Mouse (Mus musculus) olfactory bulb, adult 2 months (tissue): ENCODE data around the gene Tnfrsf4. TPM values are rescaled to one million over a fixed set of nuclear protein-coding genes. Genes with fewer than 3 reads are reported as not detected.

Source experiments
- H3K27ac ChIP-seq: fragments of 200-500 bp; 2 replicates; pipeline ENCODE4 v1.5.1; 2012; ENCODE audit warnings: low read depth, low read length; ENCODE audit not compliant: insufficient read depth
- H3K4me1 ChIP-seq: fragments of 200-500 bp; 2 replicates; pipeline ENCODE4 v1.6.1; 2012; ENCODE audit warnings: low read length; ENCODE audit not compliant: control insufficient read depth, insufficient read depth
- H3K4me3 ChIP-seq: fragments of 200-500 bp; 2 replicates; pipeline ENCODE4 v1.5.1; 2012; ENCODE audit warnings: mild to moderate bottlenecking, low read depth, low read length, moderate library complexity; ENCODE audit not compliant: insufficient read depth
- CTCF ChIP-seq: fragments of 200-500 bp; IDR thresholded peaks from 2 replicates; pipeline ENCODE4 v1.5.1; 2012; ENCODE audit warnings: low read depth, mild to moderate bottlenecking, low read length, moderate library complexity; ENCODE audit not compliant: insufficient read depth
- POLR2A ChIP-seq: fragments of 200-500 bp; IDR thresholded peaks from 2 replicates; pipeline ENCODE4 v1.6.1; 2012; ENCODE audit warnings: mild to moderate bottlenecking, low read depth, low read length, moderate library complexity; ENCODE audit not compliant: insufficient read depth
- WGBS: fragments of 180-500 bp; shearing (Covaris S2); methylation state at CpG from one replicate; pipeline ENCODE4 v1.1.7; 2018; 5-methylcytosine and 5-hydroxymethylcytosine counted together
- polyA plus RNA-seq: library from polyadenylated mRNA; stranded (reverse); fragments of >200 nt; gene quantifications from 2 replicates; pipeline ENCODE4 v1.2.4, GENCODE M21; 2012; ENCODE audit warnings: low replicate concordance; ENCODE audit not compliant: missing spikeins, insufficient read depth, insufficient read length

Tnfrsf4 gene
- polyA plus RNA-seq, 1 experiment: not detected

GRCm38 (mm10) chr4:156055173-156055572 lies 41.5 kb downstream of the Tnfrsf4 start:
- 89% methylated on average over 5 of the region's 5 CpGs for WGBS
- Histone ChIP-seq H3K27ac (no peak overlapping the region), H3K4me3 (no peak overlapping the region), H3K4me1 (no peaks in the 10 kb centered on the region)
- TF ChIP-seq POLR2A (no peak), CTCF (no peak)

- no peak overlapping the region for H3K4me3 ChIP-seq
- no peaks in the 10 kb centered on the region for H3K4me1 ChIP-seq
- no peak for TF ChIP-seq CTCF
- no peak for TF ChIP-seq POLR2A
- WGBS: 69% methylated on average over 10 of the region's 10 CpGs
- no peak overlapping the region for H3K27ac ChIP-seq
These were observed 44.1 kb downstream of the Tnfrsf4 start for GRCm38 (mm10) chr4:156057702-156058101.

- H3K4me3 ChIP-seq: no peak overlapping the region
- WGBS: 83% methylated on average over 9 of the region's 9 CpGs
- no peaks in the 10 kb centered on the region; the same call in 1 of the 2 replicates for H3K4me1 ChIP-seq
- no peak overlapping the region for H3K27ac ChIP-seq
- TF ChIP-seq POLR2A (no peak), CTCF (no peak)
These were observed 45.2 kb downstream of the Tnfrsf4 start for GRCm38 (mm10) chr4:156058826-156059225.

GRCm38 (mm10) chr4:156059261-156059660 lies 45.6 kb downstream of the Tnfrsf4 start, which contains the start of gene Ttll10:
Gene Ttll10, minus strand, starts transcription at chr4:156059414.
- TF ChIP-seq CTCF (no peak), POLR2A (no peak)
- 64% methylated on average over 5 of the region's 5 CpGs for WGBS
- Histone ChIP-seq H3K4me3 (no peak within 1 kb of the TSS), H3K4me1 (no peaks in the 10 kb centered on the region; the same call in 1 of the 2 replicates), H3K27ac (no peak within 1 kb of the TSS)

- TF ChIP-seq POLR2A (no peak), CTCF (no peak)
- 54% methylated on average over 10 of the region's 10 CpGs for WGBS
- Histone ChIP-seq H3K4me3 (no peak overlapping the region), H3K4me1 (no peaks in the 10 kb centered on the region; the same call in 1 of the 2 replicates), H3K27ac (no peak overlapping the region)
These were observed 46.1 kb downstream of the Tnfrsf4 start for GRCm38 (mm10) chr4:156059713-156060112.

- Histone ChIP-seq H3K4me3 (no peak overlapping the region), H3K27ac (no peak overlapping the region), H3K4me1 (no peaks in the 10 kb centered on the region; the same call in 1 of the 2 replicates)
- no peak for TF ChIP-seq POLR2A
- no peak for TF ChIP-seq CTCF
- 25% methylated on average over 4 of the region's 4 CpGs for WGBS
These were observed 50.3 kb downstream of the Tnfrsf4 start for GRCm38 (mm10) chr4:156063861-156064509.

GRCm38 (mm10) chr4:156064510-156064897 lies 50.9 kb downstream of the Tnfrsf4 start:
- WGBS: 82% methylated on average over 9 of the region's 9 CpGs
- H3K4me1 ChIP-seq: no peaks in the 10 kb centered on the region; the same call in 1 of the 2 replicates
- TF ChIP-seq POLR2A: no peak
- no peak for TF ChIP-seq CTCF
- H3K4me3 ChIP-seq: no peak overlapping the region
- H3K27ac ChIP-seq: no peak overlapping the region

GRCm38 (mm10) chr4:156065156-156065894 lies 51.7 kb downstream of the Tnfrsf4 start:
- 91% methylated on average over 10 of the region's 10 CpGs for WGBS
- Histone ChIP-seq H3K4me3 (no peak overlapping the region), H3K4me1 (peaks cover 2% of the 10 kb centered on the region; the same call in 1 of the 2 replicates), H3K27ac (no peak overlapping the region)
- TF ChIP-seq POLR2A (no peak), CTCF (no peak)

Other genes starting within 250 kb of the Tnfrsf4 start
- not detected in 2 replicates for gene Vwa1, start 239.1 kb upstream of the Tnfrsf4 start, polyA plus RNA-seq
- gene Tmem88b, start 228.0 kb upstream of the Tnfrsf4 start, polyA plus RNA-seq: not detected in 2 replicates
- not detected in 2 replicates for gene Ankrd65, start 223.4 kb upstream of the Tnfrsf4 start, polyA plus RNA-seq
- gene Mrpl20, start 211.0 kb upstream of the Tnfrsf4 start, polyA plus RNA-seq: not detected in 2 replicates
- 186 and 258 TPM in 2 replicates for gene Ccnl2, start 201.4 kb upstream of the Tnfrsf4 start, polyA plus RNA-seq
- not detected in 2 replicates for gene Aurkaip1, start 182.6 kb upstream of the Tnfrsf4 start, polyA plus RNA-seq
- not detected in 2 replicates for gene Mxra8, start 174.2 kb upstream of the Tnfrsf4 start, polyA plus RNA-seq
- not detected in 2 replicates for gene Dvl1, start 166.4 kb upstream of the Tnfrsf4 start, polyA plus RNA-seq
- gene Tas1r3, start 150.5 kb upstream of the Tnfrsf4 start, polyA plus RNA-seq: not detected in 2 replicates
- not detected in 2 replicates for gene Cptp, start 144.4 kb upstream of the Tnfrsf4 start, polyA plus RNA-seq
- gene Ints11, start 144.3 kb upstream of the Tnfrsf4 start, polyA plus RNA-seq: not detected in 2 replicates
- gene Pusl1, start 122.1 kb upstream of the Tnfrsf4 start, polyA plus RNA-seq: not detected in 2 replicates
- gene Acap3, start 122.0 kb upstream of the Tnfrsf4 start, polyA plus RNA-seq: not detected in 2 replicates
- gene Ube2j2, start 70.0 kb upstream of the Tnfrsf4 start, polyA plus RNA-seq: not detected in 2 replicates
- not detected in 2 replicates for gene C1qtnf12, start 51.5 kb upstream of the Tnfrsf4 start, polyA plus RNA-seq
- gene B3galt6, start 21.2 kb upstream of the Tnfrsf4 start, polyA plus RNA-seq: not detected in 2 replicates
- 218 TPM in 1 of 2 replicates, not detected in the other for gene Sdf4, start 21.0 kb upstream of the Tnfrsf4 start, polyA plus RNA-seq
- gene Tnfrsf18, start 12.3 kb downstream of the Tnfrsf4 start, polyA plus RNA-seq: not detected in 2 replicates
- not detected in 2 replicates for gene Ttll10, start 45.6 kb downstream of the Tnfrsf4 start, polyA plus RNA-seq
- gene 9430015G10Rik, start 96.1 kb downstream of the Tnfrsf4 start, polyA plus RNA-seq: not detected in 2 replicates
- gene Rnf223, start 116.7 kb downstream of the Tnfrsf4 start, polyA plus RNA-seq: not detected in 2 replicates
- not detected in 2 replicates for gene Agrn, start 183.6 kb downstream of the Tnfrsf4 start, polyA plus RNA-seq
- gene Isg15, start 187.0 kb downstream of the Tnfrsf4 start, polyA plus RNA-seq: not detected in 2 replicates
- not detected in 2 replicates for gene AW011738, start 189.5 kb downstream of the Tnfrsf4 start, polyA plus RNA-seq
- gene Perm1, start 202.0 kb downstream of the Tnfrsf4 start, polyA plus RNA-seq: not detected in 2 replicates
- gene Plekhn1, start 221.0 kb downstream of the Tnfrsf4 start, polyA plus RNA-seq: 117 TPM in 1 of 2 replicates, not detected in the other
- not detected in 2 replicates for gene Noc2l, start 222.2 kb downstream of the Tnfrsf4 start, polyA plus RNA-seq
- gene Samd11, start 241.8 kb downstream of the Tnfrsf4 start, polyA plus RNA-seq: not detected in 2 replicates